Comparison of ENCODE assay signal across 1 mouse cellular context in the genomic region with DNA sequence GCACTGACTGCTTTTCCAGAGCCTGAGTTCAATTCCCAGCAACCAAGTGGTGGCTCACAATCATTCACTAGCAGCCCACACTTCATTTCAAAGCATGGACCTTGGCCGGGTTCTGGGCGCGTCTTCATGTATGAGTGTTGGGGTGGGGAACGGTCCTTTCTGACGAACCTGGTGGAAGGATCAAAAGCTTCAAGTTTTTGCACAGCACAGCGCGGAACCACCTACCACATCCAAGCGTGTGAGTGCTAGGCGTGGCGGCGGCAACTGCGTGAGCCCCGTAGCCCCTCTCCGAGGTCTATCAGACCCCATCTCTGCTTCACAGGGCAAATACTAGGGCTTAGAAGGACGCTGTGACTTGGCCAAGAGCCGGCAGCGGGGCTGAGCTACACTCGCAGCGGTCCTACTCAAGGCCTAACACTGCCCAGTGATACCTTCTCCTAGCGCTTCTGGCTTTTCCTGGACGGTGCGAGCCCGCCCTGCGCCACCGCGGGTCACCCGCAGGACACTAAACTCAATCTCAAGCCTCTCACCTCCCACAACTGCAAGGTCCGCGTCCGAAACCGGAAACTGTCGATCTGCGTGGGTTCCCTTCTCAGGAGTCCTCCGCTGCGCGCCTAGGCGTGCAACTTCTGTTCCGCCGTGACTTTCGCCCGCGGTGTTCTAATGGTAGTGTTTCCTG.
TF ChIP-seq lines count a peak whose summit lies in the region.

No protein-coding gene starts in this region.

TF ChIP-seq in CH12.LX, 34 proteins besides CTCF, POLR2A, EP300 and RAD21 (continued from another document):
- TF ChIP-seq E2F4 (IDR thresholded peaks at IDR 0.05; ENCODE audit: insufficient replicate concordance, low read depth, low read length) (no peak), JUND (conservative IDR thresholded peaks at IDR 0.05; ENCODE audit: low read depth, low read length) (no peak), USF1 (IDR thresholded peaks at IDR 0.05; ENCODE audit: low read depth, low read length) (no peak), NELFE (IDR thresholded peaks at IDR 0.05; ENCODE audit: low read depth, low read length) (peak; percentile 95), GABPA (IDR thresholded peaks at IDR 0.05; ENCODE audit: insufficient replicate concordance, low read depth, low read length) (peak; percentile 31; the same call in 1 of the 2 replicates), ZMIZ1 (IDR thresholded peaks at IDR 0.05; ENCODE audit: low read depth, low read length) (peak; percentile 89), MAZ (IDR thresholded peaks at IDR 0.05; ENCODE audit: low read depth, low read length) (no peak), MAFK (IDR thresholded peaks at IDR 0.05; ENCODE audit: insufficient replicate concordance, low read length) (0 out of 2 replicates have a peak, but pooled peaks have one; percentile 20), SIN3A (IDR thresholded peaks at IDR 0.05; ENCODE audit: low read length) (peak; percentile 95), HCFC1 (IDR thresholded peaks at IDR 0.05; ENCODE audit: low read depth, low read length) (peak; percentile 94), RCOR1 (conservative IDR thresholded peaks at IDR 0.05; ENCODE audit: low read depth, low read length) (peak; percentile 35; the same call in 1 of the 2 replicates), IRF4 (IDR thresholded peaks at IDR 0.05; ENCODE audit: low read depth, low read length) (peak; percentile 97), ZNF384 (IDR thresholded peaks at IDR 0.05; ENCODE audit: low read depth, low read length) (no peak; the same call in 1 of the 2 replicates), JUN (IDR thresholded peaks at IDR 0.05; ENCODE audit: insufficient read depth, low read depth, low read length) (no peak), MEF2A (IDR thresholded peaks at IDR 0.05; ENCODE audit: borderline replicate concordance, low read depth, low read length) (peak; percentile 85), ELF1 (IDR thresholded peaks at IDR 0.05; ENCODE audit: low read depth, low read length) (peak; percentile 76), ETS1 (conservative IDR thresholded peaks at IDR 0.05; ENCODE audit: low read depth, low read length) (peak; percentile 27; the same call in 1 of the 2 replicates), UBTF (IDR thresholded peaks at IDR 0.05; ENCODE audit: low read depth, low read length) (peak; percentile 81), MAX (IDR thresholded peaks at IDR 0.05; ENCODE audit: low read length) (peak; percentile 61), USF2 (conservative IDR thresholded peaks at IDR 0.05; ENCODE audit: low read depth, low read length) (no peak), ZKSCAN1 (IDR thresholded peaks at IDR 0.05; ENCODE audit: borderline replicate concordance, low read depth, low read length) (no peak)
